Mouse (Mus musculus) forebrain, postnatal 0 days (tissue): Measurements from ENCODE around the gene Mettl22. TPM values are rescaled to one million over a fixed set of nuclear protein-coding genes. Genes with fewer than 3 reads are reported as not detected.

Source experiments
- ATAC-seq: fragments of 200-750 bp; cut with Nextera tagmentation; 2 replicates; pipeline ENCODE4 v1.8.0; 2017; ENCODE audit warnings: mild to moderate bottlenecking, moderate library complexity
- DNase-seq: peaks from one replicate; pipeline ENCODE4 v3.0.0-alpha.2; 2015
- H3K27ac ChIP-seq: fragments of 300-500 bp; sonication (generic); 2 replicates; pipeline ENCODE4 v1.5.1; 2014; ENCODE audit warnings: low read depth, mild to moderate bottlenecking, antibody characterized with exemption, low read length, moderate library complexity, mixed read lengths
- H3K27me3 ChIP-seq: fragments of 300-500 bp; sonication (generic); 2 replicates; pipeline ENCODE4 v1.6.1; 2014; ENCODE audit warnings: mild to moderate bottlenecking, low read length, mixed read lengths; ENCODE audit not compliant: insufficient read depth
- H3K36me3 ChIP-seq: fragments of 300-500 bp; sonication (generic); 2 replicates; pipeline ENCODE4 v1.6.1; 2014; ENCODE audit warnings: mild to moderate bottlenecking, moderate library complexity; ENCODE audit not compliant: insufficient read depth
- H3K4me1 ChIP-seq: fragments of 300-500 bp; sonication (generic); 2 replicates; pipeline ENCODE4 v1.6.1; 2014; ENCODE audit warnings: antibody characterized with exemption; ENCODE audit not compliant: insufficient read depth
- H3K4me2 ChIP-seq: fragments of 300-500 bp; sonication (generic); 2 replicates; pipeline ENCODE4 v1.6.1; 2014; ENCODE audit warnings: low read depth, mild to moderate bottlenecking, moderate library complexity
- H3K4me3 ChIP-seq: fragments of 300-500 bp; sonication (generic); 2 replicates; pipeline ENCODE4 v1.5.1; 2014; ENCODE audit warnings: low read depth, low read length, mixed read lengths
- H3K9ac ChIP-seq: fragments of 300-500 bp; sonication (generic); 2 replicates; pipeline ENCODE4 v1.6.1; 2014; ENCODE audit warnings: mild to moderate bottlenecking
- H3K9me3 ChIP-seq: fragments of 300-500 bp; sonication (generic); 2 replicates; pipeline ENCODE4 v1.6.1; 2016; ENCODE audit warnings: low read length
- CTCF ChIP-seq: sonication (generic); IDR thresholded peaks from 2 replicates; pipeline ENCODE4 v1.5.1; 2016; ENCODE audit warnings: antibody characterized with exemption, control low read depth, low read depth
- WGBS: fragments of 180-500 bp; shearing (Covaris S2); extraction: QIAGEN DNeasy Blood & Tissue Kit; methylation state at CpG from one replicate; pipeline ENCODE4 v1.1.7; 2014; 5-methylcytosine and 5-hydroxymethylcytosine counted together
- polyA plus RNA-seq: library from polyadenylated mRNA; unstranded; fragments of >200 nt; fragmentation: Nextera tagmentation; extraction: Ambion mirVana; gene quantifications from 2 replicates; pipeline ENCODE4 v1.2.1, GENCODE M21; 2015
- total RNA-seq: library from RNA; depleted of rRNA; stranded (reverse); fragments of >200 nt; gene quantifications from 2 replicates; pipeline ENCODE4 v1.2.3, GENCODE M21; 2014

Gene Mettl22
- total and polyA plus RNA-seq, 2 experiments from 2014 or later = 34.8 to 85.9 TPM

- H3K27ac ChIP-seq = no peak overlapping the region
- TF ChIP-seq CTCF = no peak
- H3K4me1 ChIP-seq = no peaks in the 10 kb centered on the region
- H3K9me3 ChIP-seq = no peaks in the 10 kb centered on the region
- H3K4me2 ChIP-seq = peak overlapping the region; percentile 85
- 0 out of 2 replicates have a peak overlapping the region, but pooled peaks have one; percentile 82 for H3K9ac ChIP-seq
- H3K27me3 ChIP-seq = no peaks in the 10 kb centered on the region
- no peaks in the 10 kb centered on the region for H3K36me3 ChIP-seq
- ATAC-seq (peak; percentile 47), DNase-seq (no peak)
- 72% methylated on average over 2 of the region's 2 CpGs for WGBS
- peak overlapping the region; percentile 73 for H3K4me3 ChIP-seq
These were observed 456 bp upstream of the Mettl22 start for GRCm38 (mm10) chr16:8470132-8470531.

GRCm38 (mm10) chr16:8487396-8488005, 16.9 kb downstream of the Mettl22 start:
- Histone ChIP-seq H3K27me3 (no peaks in the 10 kb centered on the region), H3K36me3 (peaks cover 36% of the 10 kb centered on the region), H3K9me3 (no peaks in the 10 kb centered on the region), H3K27ac (no peak overlapping the region), H3K4me2 (no peak overlapping the region), H3K4me1 (no peaks in the 10 kb centered on the region), H3K4me3 (no peak overlapping the region), H3K9ac (no peak overlapping the region)
- no peak for TF ChIP-seq CTCF
- DNase-seq (no peak), ATAC-seq (no peak)
- 96% methylated on average over 9 of the region's 9 CpGs for WGBS

- DNase-seq = no peak
- Histone ChIP-seq H3K4me3 (no peak overlapping the region), H3K27ac (no peak overlapping the region), H3K4me2 (no peak overlapping the region), H3K36me3 (peaks cover 26% of the 10 kb centered on the region), H3K9ac (no peak overlapping the region), H3K27me3 (no peaks in the 10 kb centered on the region), H3K9me3 (no peaks in the 10 kb centered on the region), H3K4me1 (no peaks in the 10 kb centered on the region)
- peak; percentile 20; the same call in 1 of the 2 replicates for ATAC-seq
- no peak for TF ChIP-seq CTCF
- WGBS = 63% methylated on average over 5 of the region's 5 CpGs
These were observed 18.8 kb downstream of the Mettl22 start for GRCm38 (mm10) chr16:8489340-8489739.

GRCm38 (mm10) chr16:8491743-8492490, 21.3 kb downstream of the Mettl22 start:
- no peak for TF ChIP-seq CTCF
- Histone ChIP-seq H3K4me1 (no peaks in the 10 kb centered on the region), H3K27me3 (no peaks in the 10 kb centered on the region), H3K4me3 (no peak overlapping the region), H3K4me2 (no peak overlapping the region), H3K36me3 (peaks cover 17% of the 10 kb centered on the region; the same call in 1 of the 2 replicates), H3K27ac (no peak overlapping the region), H3K9me3 (no peaks in the 10 kb centered on the region), H3K9ac (no peak overlapping the region)
- DNase-seq (no peak), ATAC-seq (no peak)
- 36% methylated on average over 13 of the region's 13 CpGs for WGBS

- H3K4me1 ChIP-seq = no peaks in the 10 kb centered on the region
- WGBS = 17% methylated on average over 4 of the region's 4 CpGs
These were observed 23.7 kb downstream of the Mettl22 start for GRCm38 (mm10) chr16:8494268-8494667.

GRCm38 (mm10) chr16:8496967-8497366, 26.4 kb downstream of the Mettl22 start:
- Histone ChIP-seq H3K9me3 (no peaks in the 10 kb centered on the region), H3K27me3 (no peaks in the 10 kb centered on the region), H3K27ac (0 out of 2 replicates have a peak overlapping the region, but pooled peaks have one; percentile 45), H3K4me2 (no peak overlapping the region), H3K4me1 (no peaks in the 10 kb centered on the region), H3K4me3 (no peak overlapping the region), H3K9ac (no peak overlapping the region), H3K36me3 (no peaks in the 10 kb centered on the region)
- WGBS = 58% methylated on average over 2 of the region's 2 CpGs
- no peak for TF ChIP-seq CTCF
- DNase-seq (peak; percentile 33), ATAC-seq (peak; percentile 80)

More at GRCm38 (mm10) chr16:8494268-8494667, 23.7 kb downstream of the Mettl22 start:
- DNase-seq (peak; percentile 84), ATAC-seq (peak; percentile 72; the same call in 1 of the 2 replicates)
- peak; percentile 97 for TF ChIP-seq CTCF
- Histone ChIP-seq H3K36me3 (no peaks in the 10 kb centered on the region; the same call in 1 of the 2 replicates), H3K27ac (no peak overlapping the region), H3K4me3 (no peak overlapping the region), H3K27me3 (no peaks in the 10 kb centered on the region), H3K9me3 (no peaks in the 10 kb centered on the region), H3K4me2 (no peak overlapping the region), H3K9ac (no peak overlapping the region)

- no peak overlapping the region for H3K4me2 ChIP-seq
- DNase-seq = no peak
- ATAC-seq = no peak
- 65% methylated on average over 2 of the region's 2 CpGs for WGBS
- H3K4me3 ChIP-seq = no peak overlapping the region
- H3K9ac ChIP-seq = no peak overlapping the region
- no peaks in the 10 kb centered on the region for H3K4me1 ChIP-seq
- no peaks in the 10 kb centered on the region for H3K9me3 ChIP-seq
- no peak overlapping the region for H3K27ac ChIP-seq
- no peak for TF ChIP-seq CTCF
- no peaks in the 10 kb centered on the region for H3K36me3 ChIP-seq
- H3K27me3 ChIP-seq = no peaks in the 10 kb centered on the region
These were observed 33.7 kb downstream of the Mettl22 start for GRCm38 (mm10) chr16:8504271-8504670.
